Mouse (Mus musculus): ENCODE results near the gene Mapk11. TPM values are rescaled to one million over a fixed set of nuclear protein-coding genes. Genes with fewer than 3 reads are reported as not detected.

Mapk11 gene
- polyA plus RNA-seq, 2 experiments: 7.0 to 13.4 TPM

- ATAC-seq (ENCODE audit: low FRiP score, low read depth) (no peak), DNase-seq (ENCODE audit: low spot score) (no peak)
- H3K9ac ChIP-seq (ENCODE audit: low read depth, low read length, severe bottlenecking): peak overlapping the region; percentile 65; the same call in 1 of the 2 replicates
- no peak overlapping the region for H3K27ac ChIP-seq (replicated peaks; ENCODE audit: low read depth, low read length)
- peak overlapping the region; percentile 91 for H3K4me2 ChIP-seq (replicated peaks; ENCODE audit: low read depth, low read length, severe bottlenecking)
- TF ChIP-seq POLR2A (IDR thresholded peaks at IDR 0.05; ENCODE audit: borderline replicate concordance, extremely low read depth, insufficient read depth, insufficient read length): no peak
- H3K9me3 ChIP-seq (ENCODE audit: control insufficient read depth, low read length): no peaks in the 10 kb centered on the region
- no peaks in the 10 kb centered on the region for H3K27me3 ChIP-seq (ENCODE audit: control insufficient read depth, insufficient read depth, low read length)
- H3K4me3 ChIP-seq (replicated peaks; ENCODE audit: low read length): peak overlapping the region; percentile 57
- peaks cover 16% of the 10 kb centered on the region for H3K4me1 ChIP-seq (ENCODE audit: control insufficient read depth, insufficient read depth, low read length)
- 85% methylated on average over 8 of the region's 8 CpGs for WGBS
- H3K36me3 ChIP-seq (ENCODE audit: control insufficient read depth, insufficient read depth, low read length): no peaks in the 10 kb centered on the region; the same call in 1 of the 2 replicates
Measured at GRCm38 (mm10) chr15:89127364-89127940, 22.0 kb downstream of the Mapk11 start.

- WGBS: 92% methylated on average over 8 of the region's 8 CpGs
- ATAC-seq (ENCODE audit: low FRiP score, low read depth): no peak
- no peaks in the 10 kb centered on the region; the same call in 1 of the 2 replicates for H3K36me3 ChIP-seq (ENCODE audit: control insufficient read depth, insufficient read depth, low read length)
- no peak overlapping the region for H3K4me2 ChIP-seq (replicated peaks; ENCODE audit: low read depth, low read length, severe bottlenecking)
- no peak overlapping the region for H3K9ac ChIP-seq (ENCODE audit: low read depth, low read length, severe bottlenecking)
- no peaks in the 10 kb centered on the region for H3K27me3 ChIP-seq (ENCODE audit: control insufficient read depth, insufficient read depth, low read length)
- no peak for DNase-seq (ENCODE audit: low spot score)
- no peaks in the 10 kb centered on the region for H3K9me3 ChIP-seq (ENCODE audit: control insufficient read depth, low read length)
- no peak overlapping the region for H3K27ac ChIP-seq (replicated peaks; ENCODE audit: low read depth, low read length)
- no peak overlapping the region for H3K4me3 ChIP-seq (replicated peaks; ENCODE audit: low read length)
- TF ChIP-seq POLR2A (IDR thresholded peaks at IDR 0.05; ENCODE audit: borderline replicate concordance, extremely low read depth, insufficient read depth, insufficient read length): no peak
- peaks cover 24% of the 10 kb centered on the region for H3K4me1 ChIP-seq (ENCODE audit: control insufficient read depth, insufficient read depth, low read length)
Measured at GRCm38 (mm10) chr15:89126622-89127021, 22.8 kb downstream of the Mapk11 start.

- no peak for TF ChIP-seq POLR2A (IDR thresholded peaks at IDR 0.05; ENCODE audit: borderline replicate concordance, extremely low read depth, insufficient read depth, insufficient read length)
- H3K27me3 ChIP-seq (ENCODE audit: control insufficient read depth, insufficient read depth, low read length): no peaks in the 10 kb centered on the region
Measured at GRCm38 (mm10) chr15:89125351-89125750, 24.1 kb downstream of the Mapk11 start.

GRCm38 (mm10) chr15:89124312-89124711, 25.1 kb downstream of the Mapk11 start:
- Histone ChIP-seq H3K36me3 (ENCODE audit: control insufficient read depth, insufficient read depth, low read length) (peaks cover 12% of the 10 kb centered on the region; the same call in 1 of the 2 replicates), H3K27ac (replicated peaks; ENCODE audit: low read depth, low read length) (no peak overlapping the region), H3K4me2 (replicated peaks; ENCODE audit: low read depth, low read length, severe bottlenecking) (no peak overlapping the region), H3K4me1 (ENCODE audit: control insufficient read depth, insufficient read depth, low read length) (peaks cover 34% of the 10 kb centered on the region), H3K9me3 (ENCODE audit: control insufficient read depth, low read length) (no peaks in the 10 kb centered on the region), H3K27me3 (ENCODE audit: control insufficient read depth, insufficient read depth, low read length) (no peaks in the 10 kb centered on the region), H3K9ac (ENCODE audit: low read depth, low read length, severe bottlenecking) (no peak overlapping the region), H3K4me3 (replicated peaks; ENCODE audit: low read length) (0 out of 2 replicates have a peak overlapping the region, but pooled peaks have one; percentile 83)
- no peak for DNase-seq (ENCODE audit: low spot score)
- WGBS: 86% methylated on average over 3 of the region's 3 CpGs
- no peak for ATAC-seq (ENCODE audit: low FRiP score, low read depth)
- TF ChIP-seq POLR2A (IDR thresholded peaks at IDR 0.05; ENCODE audit: borderline replicate concordance, extremely low read depth, insufficient read depth, insufficient read length): no peak

More at GRCm38 (mm10) chr15:89125351-89125750, 24.1 kb downstream of the Mapk11 start:
- H3K4me1 ChIP-seq (ENCODE audit: control insufficient read depth, insufficient read depth, low read length): peaks cover 32% of the 10 kb centered on the region
- WGBS: 90% methylated on average over 9 of the region's 9 CpGs
- no peak overlapping the region for H3K9ac ChIP-seq (ENCODE audit: low read depth, low read length, severe bottlenecking)
- DNase-seq (ENCODE audit: low spot score) (no peak), ATAC-seq (ENCODE audit: low FRiP score, low read depth) (no peak)
- no peak overlapping the region for H3K4me2 ChIP-seq (replicated peaks; ENCODE audit: low read depth, low read length, severe bottlenecking)
- no peak overlapping the region for H3K27ac ChIP-seq (replicated peaks; ENCODE audit: low read depth, low read length)
- H3K9me3 ChIP-seq (ENCODE audit: control insufficient read depth, low read length): no peaks in the 10 kb centered on the region
- H3K36me3 ChIP-seq (ENCODE audit: control insufficient read depth, insufficient read depth, low read length): peaks cover 4% of the 10 kb centered on the region; the same call in 1 of the 2 replicates
- H3K4me3 ChIP-seq (replicated peaks; ENCODE audit: low read length): no peak overlapping the region

GRCm38 (mm10) chr15:89123595-89123994, 25.8 kb downstream of the Mapk11 start:
- no peaks in the 10 kb centered on the region for H3K27me3 ChIP-seq (ENCODE audit: control insufficient read depth, insufficient read depth, low read length)
- H3K4me2 ChIP-seq (replicated peaks; ENCODE audit: low read depth, low read length, severe bottlenecking): peak overlapping the region; percentile 81
- peaks cover 31% of the 10 kb centered on the region for H3K4me1 ChIP-seq (ENCODE audit: control insufficient read depth, insufficient read depth, low read length)
- H3K36me3 ChIP-seq (ENCODE audit: control insufficient read depth, insufficient read depth, low read length): peaks cover 12% of the 10 kb centered on the region; the same call in 1 of the 2 replicates
- WGBS: 31% methylated on average over 11 of the region's 11 CpGs
- H3K9me3 ChIP-seq (ENCODE audit: control insufficient read depth, low read length): no peaks in the 10 kb centered on the region
- ATAC-seq (ENCODE audit: low FRiP score, low read depth) (no peak), DNase-seq (ENCODE audit: low spot score) (no peak)
- TF ChIP-seq POLR2A (IDR thresholded peaks at IDR 0.05; ENCODE audit: borderline replicate concordance, extremely low read depth, insufficient read depth, insufficient read length): no peak
- peak overlapping the region; percentile 83 for H3K4me3 ChIP-seq (replicated peaks; ENCODE audit: low read length)
- peak overlapping the region; percentile 85 for H3K9ac ChIP-seq (ENCODE audit: low read depth, low read length, severe bottlenecking)
- H3K27ac ChIP-seq (replicated peaks; ENCODE audit: low read depth, low read length): peak overlapping the region; percentile 56
